Mouse (Mus musculus): ENCODE measurements at regions not wholly inside any gene's neighbourhood (a gene's known extent, or its start where the extent isn't known, plus 50 kb on each side); places are given as distances from the start of the nearest gene placed in this dataset.

DNA sequence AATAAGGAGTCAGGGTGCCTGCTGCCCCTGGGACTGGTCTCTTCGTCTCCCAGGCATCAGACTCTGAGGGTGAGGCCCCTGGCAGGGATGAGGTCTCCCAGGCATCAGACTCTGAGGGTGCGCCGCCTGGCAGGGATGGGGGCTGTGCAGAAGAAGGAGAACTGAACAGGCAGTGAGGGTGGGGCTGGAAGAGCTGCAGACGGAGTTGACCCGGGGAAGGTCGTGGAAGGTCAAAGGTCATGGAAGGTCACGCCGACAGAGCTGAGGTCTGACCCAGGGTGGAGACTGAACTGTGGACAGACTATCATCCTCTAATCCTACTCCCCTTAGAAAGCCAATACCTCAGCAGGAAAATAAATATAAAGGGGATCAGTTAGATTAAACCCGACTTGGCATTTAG, 50.6 kb upstream of the Grik3 start:
- no peaks in the 10 kb centered on the region for H3K27me3 ChIP-seq (replicated peaks; ENCODE audit: control insufficient read depth, insufficient read depth, low read length)
- no peak overlapping the region for H3K9ac ChIP-seq (ENCODE audit: low read length)
- H3K4me1 ChIP-seq (replicated peaks; ENCODE audit: control insufficient read depth, insufficient read depth, low read length), result no peaks in the 10 kb centered on the region
- no peaks in the 10 kb centered on the region for H3K9me3 ChIP-seq (ENCODE audit: control insufficient read depth, low read length)
- no peak overlapping the region for H3K27ac ChIP-seq (ENCODE audit: low read depth)
- 23% methylated on average over 9 of the region's 9 CpGs for WGBS
- no peak for ATAC-seq (replicated peaks; ENCODE audit: low FRiP score, low TSS enrichment, low read depth)
- H3K4me2 ChIP-seq (ENCODE audit: low read length), result no peak overlapping the region
- DNase-seq (ENCODE audit: low spot score), result no peak
- H3K36me3 ChIP-seq (ENCODE audit: control insufficient read depth, insufficient read depth, low read length), result no peaks in the 10 kb centered on the region
- H3K4me3 ChIP-seq (ENCODE audit: low read depth, low read length), result no peak overlapping the region

DNA sequence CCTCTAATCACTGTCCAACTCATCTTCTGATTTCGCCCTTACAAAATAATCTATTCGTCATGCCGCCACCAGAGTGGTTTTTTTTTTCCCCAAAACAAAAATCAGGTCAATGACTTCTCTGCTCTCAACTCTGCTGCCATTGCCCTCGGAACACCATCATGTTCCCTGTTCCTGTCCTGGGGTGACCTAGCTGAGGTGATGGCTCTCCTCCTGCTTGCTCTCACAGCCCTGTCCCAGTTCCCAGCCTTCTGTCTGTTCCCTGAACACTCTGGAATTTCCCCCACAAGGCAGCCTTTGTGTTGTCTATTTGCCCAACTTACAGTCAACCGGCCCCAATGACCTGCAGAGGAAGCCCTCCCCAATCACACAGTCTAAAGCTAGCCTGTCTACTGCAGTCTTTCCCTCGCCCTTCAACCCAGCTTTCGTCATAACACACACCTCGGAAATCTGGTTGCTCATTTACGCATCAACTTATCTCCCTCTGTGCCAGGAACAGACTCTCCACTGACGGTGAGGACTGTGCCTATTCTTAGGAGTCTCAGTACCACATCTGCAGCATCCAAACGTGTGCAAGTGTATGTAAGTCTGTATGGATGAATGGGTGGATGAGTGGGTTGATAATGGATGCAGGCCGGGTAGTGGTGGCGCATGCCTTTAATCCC, 53.2 kb upstream of the Grik3 start:
- no peaks in the 10 kb centered on the region for H3K36me3 ChIP-seq (ENCODE audit: control insufficient read depth, insufficient read depth, low read length)
- ATAC-seq (replicated peaks; ENCODE audit: low FRiP score, low TSS enrichment, low read depth) (no peak), DNase-seq (ENCODE audit: low spot score) (no peak)
- no peaks in the 10 kb centered on the region for H3K9me3 ChIP-seq (ENCODE audit: control insufficient read depth, low read length)
- no peaks in the 10 kb centered on the region for H3K27me3 ChIP-seq (replicated peaks; ENCODE audit: control insufficient read depth, insufficient read depth, low read length)
- WGBS, result 76% methylated on average over 13 of the region's 13 CpGs
- H3K4me3 ChIP-seq (ENCODE audit: low read depth, low read length), result no peak overlapping the region
- no peaks in the 10 kb centered on the region for H3K4me1 ChIP-seq (replicated peaks; ENCODE audit: control insufficient read depth, insufficient read depth, low read length)
- no peak overlapping the region for H3K27ac ChIP-seq (ENCODE audit: low read depth)
- no peak overlapping the region for H3K4me2 ChIP-seq (ENCODE audit: low read length)
- H3K9ac ChIP-seq (ENCODE audit: low read length), result no peak overlapping the region

DNA sequence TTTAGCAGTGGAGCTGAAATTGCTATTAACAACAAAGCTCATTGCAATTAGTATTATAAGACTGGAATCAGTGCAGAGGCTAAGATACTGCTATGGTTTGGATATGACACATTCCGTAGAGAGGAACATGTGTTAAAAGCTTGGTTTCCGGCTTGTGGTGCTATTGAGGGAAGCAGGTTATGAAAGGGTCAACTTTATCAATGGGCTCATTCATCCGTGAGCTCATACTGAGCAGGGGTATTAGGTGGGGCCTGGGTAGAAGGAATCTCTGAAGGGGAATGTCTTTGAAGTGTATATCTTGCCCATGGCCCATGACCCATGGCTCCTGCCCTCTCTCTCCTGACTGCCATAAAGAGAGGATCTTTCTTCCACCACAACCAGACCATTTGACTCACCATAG, 57.0 kb upstream of the Grik3 start:
- no peak overlapping the region for H3K4me3 ChIP-seq (ENCODE audit: low read depth, low read length)
- no peak overlapping the region for H3K9ac ChIP-seq (ENCODE audit: low read length)
- DNase-seq (ENCODE audit: low spot score), result no peak
- H3K4me1 ChIP-seq (replicated peaks; ENCODE audit: control insufficient read depth, insufficient read depth, low read length), result no peaks in the 10 kb centered on the region
- no peak overlapping the region for H3K4me2 ChIP-seq (ENCODE audit: low read length)
- no peaks in the 10 kb centered on the region for H3K9me3 ChIP-seq (ENCODE audit: control insufficient read depth, low read length)
- WGBS, result 60% methylated on average over 3 of the region's 3 CpGs
- H3K27ac ChIP-seq (ENCODE audit: low read depth), result no peak overlapping the region
- H3K36me3 ChIP-seq (ENCODE audit: control insufficient read depth, insufficient read depth, low read length), result no peaks in the 10 kb centered on the region
- H3K27me3 ChIP-seq (replicated peaks; ENCODE audit: control insufficient read depth, insufficient read depth, low read length), result no peaks in the 10 kb centered on the region
- ATAC-seq (replicated peaks; ENCODE audit: low FRiP score, low TSS enrichment, low read depth), result no peak

DNA sequence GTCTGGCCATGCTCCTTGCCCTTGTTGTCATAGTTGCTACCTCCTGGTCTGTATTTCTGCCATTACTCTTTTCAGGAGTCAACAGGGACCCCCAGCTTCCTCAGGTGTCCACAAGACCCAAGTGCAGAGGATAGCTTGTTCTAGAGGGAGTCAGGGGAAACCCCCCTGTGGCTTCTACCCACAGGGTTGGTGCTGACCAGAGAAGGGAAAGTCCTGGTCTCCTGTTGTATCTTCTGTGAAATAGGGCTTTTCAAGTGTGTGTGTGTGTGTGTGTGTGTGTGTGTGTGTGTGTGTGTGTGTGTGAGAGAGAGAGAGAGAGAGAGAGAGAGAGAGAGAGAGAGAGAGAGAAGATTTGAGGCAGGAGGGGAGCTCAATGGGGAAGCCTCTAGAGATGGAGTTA, 58.9 kb upstream of the Grik3 start:
- ATAC-seq (replicated peaks; ENCODE audit: low FRiP score, low TSS enrichment, low read depth), result no peak
- Histone ChIP-seq H3K4me1 (replicated peaks; ENCODE audit: control insufficient read depth, insufficient read depth, low read length) (no peaks in the 10 kb centered on the region), H3K36me3 (ENCODE audit: control insufficient read depth, insufficient read depth, low read length) (no peaks in the 10 kb centered on the region), H3K9ac (ENCODE audit: low read length) (no peak overlapping the region), H3K27me3 (replicated peaks; ENCODE audit: control insufficient read depth, insufficient read depth, low read length) (no peaks in the 10 kb centered on the region), H3K4me3 (ENCODE audit: low read depth, low read length) (no peak overlapping the region), H3K27ac (ENCODE audit: low read depth) (no peak overlapping the region), H3K4me2 (ENCODE audit: low read length) (no peak overlapping the region), H3K9me3 (ENCODE audit: control insufficient read depth, low read length) (no peaks in the 10 kb centered on the region)
- DNase-seq (ENCODE audit: low spot score), result no peak

DNA sequence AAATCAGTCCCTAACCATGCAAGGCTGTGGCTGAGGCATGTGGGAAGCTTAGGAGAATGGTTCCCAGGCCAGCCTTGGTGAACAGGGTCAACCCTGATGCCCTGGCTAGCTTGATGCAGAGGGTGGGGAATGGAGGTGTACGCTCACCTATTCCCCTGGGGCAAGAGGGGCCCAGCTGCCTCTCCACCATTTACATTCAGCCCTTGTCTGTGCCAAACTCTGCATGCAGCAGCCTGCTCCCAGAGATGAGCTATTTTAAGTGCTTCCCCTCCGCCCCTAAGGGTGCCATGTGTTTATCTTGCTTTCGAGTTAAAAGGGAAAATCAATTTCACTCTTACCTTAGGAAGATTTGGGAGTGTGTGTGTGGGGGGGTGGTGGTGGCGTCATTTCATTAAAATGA, 59.7 kb upstream of the Grik3 start:
- no peak overlapping the region for H3K4me2 ChIP-seq (ENCODE audit: low read length)
- WGBS, result 54% methylated on average over 4 of the region's 4 CpGs
- ATAC-seq (replicated peaks; ENCODE audit: low FRiP score, low TSS enrichment, low read depth), result no peak

DNA sequence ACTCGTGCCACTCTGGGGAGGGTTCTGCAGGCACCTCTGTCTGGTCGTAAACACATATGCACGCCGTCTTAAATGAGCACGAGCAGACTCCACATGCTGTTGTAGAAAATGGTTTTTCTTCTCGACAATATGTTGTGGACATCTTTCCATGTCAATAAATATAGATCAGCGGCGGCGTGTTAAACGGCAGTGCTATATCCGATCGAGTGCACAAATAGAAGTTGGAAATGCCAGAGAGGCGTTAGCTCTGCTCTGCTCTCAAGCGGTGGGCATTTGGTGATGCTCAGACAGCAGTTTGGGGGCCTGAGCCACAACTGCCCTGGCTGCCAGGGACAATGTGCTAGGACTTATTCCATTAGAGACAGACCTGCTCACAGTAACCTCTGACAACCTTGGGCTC, 61.8 kb upstream of the Grik3 start:
- H3K4me2 ChIP-seq (ENCODE audit: low read length), result no peak overlapping the region
- ATAC-seq (replicated peaks; ENCODE audit: low FRiP score, low TSS enrichment, low read depth), result no peak
- no peaks in the 10 kb centered on the region for H3K27me3 ChIP-seq (replicated peaks; ENCODE audit: control insufficient read depth, insufficient read depth, low read length)
- DNase-seq (ENCODE audit: low spot score), result no peak
- H3K4me3 ChIP-seq (ENCODE audit: low read depth, low read length), result no peak overlapping the region
- H3K4me1 ChIP-seq (replicated peaks; ENCODE audit: control insufficient read depth, insufficient read depth, low read length), result no peaks in the 10 kb centered on the region
- no peaks in the 10 kb centered on the region for H3K36me3 ChIP-seq (ENCODE audit: control insufficient read depth, insufficient read depth, low read length)
- no peak overlapping the region for H3K27ac ChIP-seq (ENCODE audit: low read depth)
- H3K9me3 ChIP-seq (ENCODE audit: control insufficient read depth, low read length), result no peaks in the 10 kb centered on the region
- WGBS, result 87% methylated on average over 14 of the region's 14 CpGs
- no peak overlapping the region for H3K9ac ChIP-seq (ENCODE audit: low read length)

More for the DNA sequence above, 59.7 kb upstream of the Grik3 start:
- Histone ChIP-seq H3K4me1 (replicated peaks; ENCODE audit: control insufficient read depth, insufficient read depth, low read length) (no peaks in the 10 kb centered on the region), H3K9ac (ENCODE audit: low read length) (no peak overlapping the region), H3K9me3 (ENCODE audit: control insufficient read depth, low read length) (no peaks in the 10 kb centered on the region), H3K27me3 (replicated peaks; ENCODE audit: control insufficient read depth, insufficient read depth, low read length) (no peaks in the 10 kb centered on the region), H3K36me3 (ENCODE audit: control insufficient read depth, insufficient read depth, low read length) (no peaks in the 10 kb centered on the region), H3K4me3 (ENCODE audit: low read depth, low read length) (no peak overlapping the region), H3K27ac (ENCODE audit: low read depth) (no peak overlapping the region)
- DNase-seq (ENCODE audit: low spot score), result no peak

DNA sequence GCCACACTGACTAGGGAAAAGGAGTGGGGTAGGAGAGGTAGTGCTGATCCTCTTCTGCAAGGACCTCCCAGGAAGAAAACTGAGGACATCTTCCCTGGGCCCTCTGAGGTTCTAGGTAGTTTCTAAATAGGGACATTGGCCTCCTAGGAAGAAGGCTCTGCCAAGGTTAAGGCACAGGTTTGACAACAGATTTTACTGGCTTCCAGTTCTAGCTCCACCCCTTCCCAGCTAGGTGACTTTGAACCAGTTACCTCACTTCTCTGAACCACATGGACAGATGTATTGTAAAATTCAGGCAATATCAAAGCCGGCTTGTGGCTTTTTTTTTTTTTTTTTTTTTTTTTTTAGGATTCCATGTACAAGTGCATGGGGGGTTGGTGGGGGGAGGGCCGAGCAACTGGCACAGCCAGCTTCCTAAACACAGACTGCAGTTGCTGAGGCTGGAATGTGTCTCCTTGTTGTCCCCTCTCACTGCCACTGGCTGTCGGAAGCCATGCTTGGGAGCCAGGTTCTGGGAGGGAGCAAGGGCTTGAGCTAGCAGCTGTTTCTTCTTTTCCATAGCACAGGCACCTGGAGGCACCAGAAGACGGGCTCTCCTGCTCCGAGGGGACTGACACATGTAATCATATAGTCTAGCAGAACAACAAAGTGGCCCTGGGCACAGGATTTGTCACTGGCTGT, 69.8 kb upstream of the Grik3 start:
- DNase-seq (ENCODE audit: low spot score) (no peak), ATAC-seq (replicated peaks; ENCODE audit: low FRiP score, low TSS enrichment, low read depth) (no peak)
- H3K4me3 ChIP-seq (ENCODE audit: low read depth, low read length), result no peak overlapping the region
- no peak overlapping the region for H3K9ac ChIP-seq (ENCODE audit: low read length)
- H3K36me3 ChIP-seq (ENCODE audit: control insufficient read depth, insufficient read depth, low read length), result no peaks in the 10 kb centered on the region
- no peaks in the 10 kb centered on the region for H3K4me1 ChIP-seq (replicated peaks; ENCODE audit: control insufficient read depth, insufficient read depth, low read length)
- 47% methylated on average over 5 of the region's 5 CpGs for WGBS
- no peaks in the 10 kb centered on the region for H3K9me3 ChIP-seq (ENCODE audit: control insufficient read depth, low read length)
- no peak overlapping the region for H3K27ac ChIP-seq (ENCODE audit: low read depth)
- no peak overlapping the region for H3K4me2 ChIP-seq (ENCODE audit: low read length)
- 0 out of 2 replicates have a peak, but pooled peaks cover 2% of the 10 kb centered on the region for H3K27me3 ChIP-seq (replicated peaks; ENCODE audit: control insufficient read depth, insufficient read depth, low read length)

DNA sequence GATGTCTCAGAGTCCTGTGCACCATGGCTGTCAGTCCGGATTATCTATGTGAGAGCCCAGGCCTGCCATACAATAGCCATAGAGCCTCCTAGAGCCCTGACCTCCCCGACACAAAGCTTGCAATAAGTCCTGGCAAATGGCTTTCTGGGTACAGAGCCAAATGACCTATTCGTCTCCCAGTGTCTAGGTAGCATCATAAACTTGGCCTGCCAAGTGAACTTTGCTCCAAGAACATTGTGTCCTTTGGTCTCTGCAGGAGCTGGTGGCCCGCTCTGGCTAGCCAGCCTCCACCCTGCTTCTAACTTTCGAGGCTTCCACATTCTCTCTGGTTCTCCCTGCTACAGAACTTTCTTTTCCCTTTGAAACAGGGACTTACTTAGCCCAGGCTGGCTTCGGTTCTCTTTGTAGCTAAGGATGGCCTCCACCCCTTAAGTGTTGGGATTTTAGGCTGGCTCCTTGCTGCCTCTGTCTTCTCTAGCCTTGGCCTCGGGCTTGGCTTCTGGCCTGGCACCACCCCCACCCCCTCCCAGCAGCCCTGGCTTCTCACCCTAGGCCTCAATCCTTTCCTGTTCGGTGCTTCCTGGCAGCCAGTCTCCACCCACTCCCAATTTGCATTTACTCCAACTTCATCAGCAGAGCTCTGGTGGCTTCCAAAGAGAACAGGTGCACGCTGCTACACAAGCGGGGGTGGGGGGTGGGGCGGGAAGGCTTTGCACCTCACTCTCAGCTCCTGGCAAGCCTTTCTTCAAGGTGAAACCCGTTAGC, 70.8 kb upstream of the Grik3 start:
- H3K4me3 ChIP-seq (ENCODE audit: low read depth, low read length), result no peak overlapping the region
- 0 out of 2 replicates have a peak, but pooled peaks cover 2% of the 10 kb centered on the region for H3K27me3 ChIP-seq (replicated peaks; ENCODE audit: control insufficient read depth, insufficient read depth, low read length)
- no peaks in the 10 kb centered on the region for H3K4me1 ChIP-seq (replicated peaks; ENCODE audit: control insufficient read depth, insufficient read depth, low read length)
- no peak overlapping the region for H3K9ac ChIP-seq (ENCODE audit: low read length)
- WGBS, result 41% methylated on average over 12 of the region's 12 CpGs
- H3K36me3 ChIP-seq (ENCODE audit: control insufficient read depth, insufficient read depth, low read length), result no peaks in the 10 kb centered on the region
- no peak overlapping the region for H3K27ac ChIP-seq (ENCODE audit: low read depth)
- ATAC-seq (replicated peaks; ENCODE audit: low FRiP score, low TSS enrichment, low read depth), result no peak
- DNase-seq (ENCODE audit: low spot score), result no peak
- H3K4me2 ChIP-seq (ENCODE audit: low read length), result no peak overlapping the region
- no peaks in the 10 kb centered on the region for H3K9me3 ChIP-seq (ENCODE audit: control insufficient read depth, low read length)

All from intestine, embryonic 14.5 days (tissue).